Mouse (Mus musculus) myocyte (in vitro differentiated cells): Measurements from ENCODE around the gene Slc7a10. TPM values are rescaled to one million over a fixed set of nuclear protein-coding genes. Genes with fewer than 3 reads are reported as not detected.

Experiments
- H3K27me3 ChIP-seq: one replicate; pipeline ENCODE4 v1.6.1; 2011; ENCODE audit not compliant: control insufficient read depth, insufficient read depth, insufficient read length
- H3K36me3 ChIP-seq: one replicate; pipeline ENCODE4 v1.6.1; 2011; ENCODE audit not compliant: control insufficient read depth, insufficient read depth
- H3K4me2 ChIP-seq: one replicate; pipeline ENCODE4 v1.6.1; 2011; ENCODE audit warnings: low read depth, control low read depth
- H3K4me3 ChIP-seq: one replicate; pipeline ENCODE4 v1.5.1; 2011; ENCODE audit warnings: mild to moderate bottlenecking, control low read depth, moderate library complexity
- H3K79me2 ChIP-seq: one replicate; pipeline ENCODE4 v1.6.1; 2011; ENCODE audit not compliant: control insufficient read depth, insufficient read depth
- H3ac ChIP-seq: one replicate; pipeline ENCODE4 v1.6.1; 2011; ENCODE audit not compliant: control insufficient read depth, insufficient read length
- CEBPB ChIP-seq: IDR thresholded peaks from 2 replicates; pipeline ENCODE4 v1.6.1; 2011; ENCODE audit warnings: mild to moderate bottlenecking, moderate library complexity; ENCODE audit not compliant: poor library complexity, insufficient read depth, severe bottlenecking
- E2F4 ChIP-seq: IDR thresholded peaks from one replicate; pipeline ENCODE4 v1.6.1; 2011; ENCODE audit warnings: mild to moderate bottlenecking, control low read depth, moderate library complexity; ENCODE audit not compliant: insufficient read depth
- MAX ChIP-seq: IDR thresholded peaks from one replicate; pipeline ENCODE4 v1.6.1; 2011; ENCODE audit warnings: low read depth, mild to moderate bottlenecking, control low read depth
- MYOD1 ChIP-seq, 3 experiments: IDR thresholded peaks; one replicate each; pipeline ENCODE4 v1.6.1; 2011; ENCODE audit warnings: control low read depth in 2 of 3, low read depth in 2 of 3, mild to moderate bottlenecking in 2 of 3, moderate library complexity in 1 of 3; ENCODE audit not compliant: insufficient read length in 2 of 3, control insufficient read depth in 1 of 3
- MYOG ChIP-seq, 3 experiments: IDR thresholded peaks; one replicate each; pipeline ENCODE4 v1.6.1; 2011; ENCODE audit warnings: control low read depth in 2 of 3, low read depth in 2 of 3, mild to moderate bottlenecking in 2 of 3; ENCODE audit not compliant: insufficient read length in 2 of 3, control insufficient read depth in 1 of 3, insufficient read depth in 1 of 3
- POLR2A ChIP-seq: IDR thresholded peaks from one replicate; pipeline ENCODE4 v1.6.1; 2011; ENCODE audit warnings: low read depth, mild to moderate bottlenecking, control low read depth, moderate library complexity; ENCODE audit not compliant: insufficient read length
- POLR2AphosphoS2 ChIP-seq: IDR thresholded peaks from one replicate; pipeline ENCODE4 v1.6.1; 2011; ENCODE audit warnings: low read depth, control low read depth; ENCODE audit not compliant: insufficient read length
- REST ChIP-seq: IDR thresholded peaks from one replicate; pipeline ENCODE4 v1.6.1; 2011; ENCODE audit warnings: mild to moderate bottlenecking, control low read depth, moderate library complexity; ENCODE audit not compliant: insufficient read depth, insufficient read length
- SRF ChIP-seq: IDR thresholded peaks from one replicate; pipeline ENCODE4 v1.6.1; 2011; ENCODE audit warnings: low read depth; ENCODE audit not compliant: control insufficient read depth, insufficient read length
- TCF12 ChIP-seq: IDR thresholded peaks from one replicate; pipeline ENCODE4 v1.6.1; 2011; ENCODE audit warnings: mild to moderate bottlenecking, control low read depth; ENCODE audit not compliant: poor library complexity, insufficient read depth, severe bottlenecking
- TCF3 ChIP-seq: IDR thresholded peaks from one replicate; pipeline ENCODE4 v1.6.1; 2011; ENCODE audit warnings: low read depth, control low read depth; ENCODE audit not compliant: insufficient read length
- USF1 ChIP-seq: IDR thresholded peaks from one replicate; pipeline ENCODE4 v1.6.1; 2011; ENCODE audit warnings: low read depth, mild to moderate bottlenecking, control low read depth, moderate library complexity
- polyA plus RNA-seq: library from polyadenylated mRNA; unstranded; fragments of >200 nt; fragmentation: generic; extraction: Trizol; gene quantifications from one replicate; pipeline ENCODE4 v1.2.1, GENCODE M21; 2012; ENCODE audit warnings: missing spikeins

Gene Slc7a10
- polyA plus RNA-seq, 1 experiment: not detected

- no peak overlapping the region for H3K4me2 ChIP-seq
- no peak for TF ChIP-seq REST
- TF ChIP-seq SRF: no peak
- TF ChIP-seq TCF12: no peak
- no peak for TF ChIP-seq MAX
- TF ChIP-seq POLR2A: no peak
- TF ChIP-seq CEBPB: no peak
- no peak for TF ChIP-seq TCF3
- no peak for TF ChIP-seq MYOD1 (IDR thresholded peaks at IDR 0.05; ENCODE audit: control insufficient read depth in 1 of 3, insufficient read length in 2 of 3, low read depth in 2 of 3)
- TF ChIP-seq POLR2AphosphoS2: no peak
- TF ChIP-seq MYOG (IDR thresholded peaks at IDR 0.05; ENCODE audit: control insufficient read depth in 1 of 3, insufficient read depth in 1 of 3, insufficient read length in 2 of 3, low read depth in 2 of 3): no peak
- TF ChIP-seq E2F4: no peak
- no peak for TF ChIP-seq USF1
- no peak overlapping the region for H3K4me3 ChIP-seq
- no peaks in the 10 kb centered on the region for H3K36me3 ChIP-seq
- no peak overlapping the region for H3ac ChIP-seq
- H3K79me2 ChIP-seq: no peaks in the 10 kb centered on the region
- no peaks in the 10 kb centered on the region for H3K27me3 ChIP-seq
Measured at GRCm38 (mm10) chr7:35142522-35142921, 43.7 kb upstream of the Slc7a10 start.

DNA sequence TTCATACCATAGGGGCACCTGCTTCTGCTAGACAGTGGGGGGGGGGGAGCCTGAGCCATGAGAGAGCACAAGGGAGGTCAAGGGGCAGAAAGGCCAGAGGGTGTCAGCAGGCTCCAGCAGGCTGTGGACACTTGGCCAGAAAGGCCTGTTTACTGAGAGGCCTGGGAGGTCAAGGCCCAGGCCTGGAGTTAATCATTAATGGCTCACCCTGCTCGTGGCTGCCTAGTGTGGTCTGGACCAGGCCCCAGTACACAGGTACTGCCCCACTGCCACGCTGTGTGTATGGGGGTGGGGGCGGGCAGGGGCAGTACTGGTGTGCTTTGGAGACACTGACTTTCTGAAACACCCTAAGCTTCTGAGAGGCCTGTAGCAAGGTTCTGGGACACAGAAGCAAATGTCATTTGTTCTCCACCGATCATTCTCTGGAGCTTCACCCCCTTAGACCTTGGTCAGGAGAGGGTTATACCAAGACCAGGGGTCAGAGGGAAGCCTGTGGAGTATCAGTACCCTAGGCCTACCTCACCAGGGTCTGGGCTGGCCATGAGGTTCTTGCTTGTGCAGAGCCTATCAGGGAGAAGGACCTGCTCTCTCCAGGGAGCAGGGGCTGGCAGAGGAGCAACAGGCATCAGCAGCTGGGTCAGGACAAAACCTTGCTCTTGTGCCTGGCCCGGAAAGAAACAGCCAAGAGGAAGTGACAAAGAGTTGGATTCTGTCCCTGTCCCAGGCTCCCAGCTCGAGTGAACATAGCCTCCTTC lies 42.1 kb upstream of the Slc7a10 start:
- no peak overlapping the region for H3K4me2 ChIP-seq
- TF ChIP-seq MYOD1 (IDR thresholded peaks at IDR 0.05; ENCODE audit: control insufficient read depth in 1 of 3, insufficient read length in 2 of 3, low read depth in 2 of 3) (no peak), E2F4 (no peak), REST (no peak), USF1 (no peak), POLR2A (no peak), TCF3 (no peak), CEBPB (no peak), SRF (no peak), POLR2AphosphoS2 (no peak), MYOG (IDR thresholded peaks at IDR 0.05; ENCODE audit: control insufficient read depth in 1 of 3, insufficient read depth in 1 of 3, insufficient read length in 2 of 3, low read depth in 2 of 3) (no peak), TCF12 (no peak), MAX (no peak)
- H3ac ChIP-seq: no peak overlapping the region
- H3K27me3 ChIP-seq: no peaks in the 10 kb centered on the region
- H3K4me3 ChIP-seq: no peak overlapping the region
- H3K79me2 ChIP-seq: no peaks in the 10 kb centered on the region
- no peaks in the 10 kb centered on the region for H3K36me3 ChIP-seq

DNA sequence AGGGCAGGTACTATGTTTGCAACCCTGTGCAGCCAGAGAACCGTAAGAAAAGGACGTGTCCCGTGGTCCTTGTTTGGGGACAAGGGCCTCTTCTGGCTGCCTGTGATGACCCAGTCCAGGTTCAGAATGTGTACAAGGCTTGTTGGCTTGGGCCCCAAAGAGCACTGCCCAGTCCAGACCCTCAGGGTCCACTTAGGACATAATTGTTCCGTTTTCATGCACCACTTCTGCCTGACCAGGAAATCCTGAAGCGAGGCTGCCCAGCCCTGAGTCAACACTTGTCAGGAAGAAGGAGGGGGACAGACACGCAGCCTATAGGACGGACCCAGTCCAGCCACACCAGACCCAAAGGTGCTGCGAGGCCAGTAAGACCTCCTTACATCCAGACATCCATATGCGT lies 41.1 kb upstream of the Slc7a10 start:
- Histone ChIP-seq H3K79me2 (no peaks in the 10 kb centered on the region), H3K4me2 (no peak overlapping the region), H3K4me3 (no peak overlapping the region), H3ac (no peak overlapping the region), H3K27me3 (no peaks in the 10 kb centered on the region), H3K36me3 (no peaks in the 10 kb centered on the region)
- no peak for TF ChIP-seq USF1
- TF ChIP-seq CEBPB: no peak
- no peak for TF ChIP-seq E2F4
- no peak for TF ChIP-seq MAX
- TF ChIP-seq MYOD1 (IDR thresholded peaks at IDR 0.05; ENCODE audit: control insufficient read depth in 1 of 3, insufficient read length in 2 of 3, low read depth in 2 of 3): no peak
- TF ChIP-seq SRF: no peak
- no peak for TF ChIP-seq MYOG (IDR thresholded peaks at IDR 0.05; ENCODE audit: control insufficient read depth in 1 of 3, insufficient read depth in 1 of 3, insufficient read length in 2 of 3, low read depth in 2 of 3)
- no peak for TF ChIP-seq REST
- TF ChIP-seq POLR2AphosphoS2: no peak
- no peak for TF ChIP-seq TCF3
- TF ChIP-seq TCF12: no peak
- TF ChIP-seq POLR2A: no peak

DNA sequence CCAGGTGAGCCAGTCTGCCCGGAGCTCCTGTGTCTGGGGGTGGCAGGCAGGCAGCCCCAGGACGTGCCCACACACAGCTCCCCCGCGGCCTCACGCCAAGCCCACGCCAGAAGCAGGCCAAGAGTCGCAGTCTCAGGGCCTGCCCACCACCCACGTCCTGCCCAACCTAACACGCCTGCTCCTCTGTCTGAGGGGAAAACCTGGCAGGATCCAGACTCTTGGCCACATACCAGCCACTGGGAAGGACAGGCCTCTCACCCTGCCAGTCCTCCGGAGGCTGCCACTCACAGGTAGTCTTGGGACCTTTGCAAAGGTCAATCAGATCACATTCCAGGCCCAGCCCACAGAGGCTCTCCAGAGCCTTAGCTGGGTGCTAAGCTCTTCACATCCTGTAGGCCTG lies 39.9 kb upstream of the Slc7a10 start:
- no peak for TF ChIP-seq MAX
- no peak for TF ChIP-seq REST
- no peak for TF ChIP-seq MYOG (IDR thresholded peaks at IDR 0.05; ENCODE audit: control insufficient read depth in 1 of 3, insufficient read depth in 1 of 3, insufficient read length in 2 of 3, low read depth in 2 of 3)
- no peak for TF ChIP-seq TCF12
- TF ChIP-seq E2F4: no peak
- TF ChIP-seq TCF3: no peak
- no peak for TF ChIP-seq USF1
- TF ChIP-seq CEBPB: no peak
- TF ChIP-seq MYOD1 (IDR thresholded peaks at IDR 0.05; ENCODE audit: control insufficient read depth in 1 of 3, insufficient read length in 2 of 3, low read depth in 2 of 3): no peak
- H3K27me3 ChIP-seq: no peaks in the 10 kb centered on the region
- H3K4me3 ChIP-seq: no peak overlapping the region
- no peaks in the 10 kb centered on the region for H3K36me3 ChIP-seq
- no peak overlapping the region for H3ac ChIP-seq
- no peak overlapping the region for H3K4me2 ChIP-seq
- no peaks in the 10 kb centered on the region for H3K79me2 ChIP-seq
